Mouse (Mus musculus) stomach, embryonic 15.5 days (tissue): Measurements from ENCODE around the gene Psg19. TPM values are rescaled to one million over a fixed set of nuclear protein-coding genes. Genes with fewer than 3 reads are reported as not detected.

Experiments used
- ATAC-seq: fragments of 200-750 bp; cut with Nextera tagmentation; 2 replicates; pipeline ENCODE4 v1.8.0; 2017; ENCODE audit warnings: low read depth, moderate number of reproducible peaks, moderate TSS enrichment; ENCODE audit not compliant: insufficient read depth, low FRiP score
- H3K27ac ChIP-seq: fragments of 300-500 bp; sonication (generic); 2 replicates; pipeline ENCODE4 v1.5.1; 2015; ENCODE audit warnings: mild to moderate bottlenecking, inconsistent platforms
- H3K27me3 ChIP-seq: fragments of 300-500 bp; sonication (generic); replicated peaks from 2 replicates; pipeline ENCODE4 v1.6.1; 2015; ENCODE audit warnings: inconsistent platforms
- H3K36me3 ChIP-seq: fragments of 300-500 bp; sonication (generic); 2 replicates; pipeline ENCODE4 v1.6.1; 2015; ENCODE audit warnings: inconsistent platforms
- H3K4me1 ChIP-seq: fragments of 300-500 bp; sonication (generic); 2 replicates; pipeline ENCODE4 v1.6.1; 2015; ENCODE audit warnings: inconsistent platforms
- H3K4me2 ChIP-seq: fragments of 300-500 bp; sonication (generic); 2 replicates; pipeline ENCODE4 v1.6.1; 2015; ENCODE audit warnings: mild to moderate bottlenecking, inconsistent platforms
- H3K4me3 ChIP-seq: fragments of 300-500 bp; sonication (generic); replicated peaks from 2 replicates; pipeline ENCODE4 v1.5.1; 2015; ENCODE audit warnings: inconsistent platforms
- H3K9ac ChIP-seq: fragments of 300-500 bp; sonication (generic); 2 replicates; pipeline ENCODE4 v1.6.1; 2015; ENCODE audit warnings: inconsistent platforms
- H3K9me3 ChIP-seq: fragments of 300-500 bp; sonication (generic); 2 replicates; pipeline ENCODE4 v1.6.1; 2016; ENCODE audit warnings: inconsistent platforms
- WGBS: fragments of 180-500 bp; shearing (Covaris S2); methylation state at CpG from one replicate; pipeline ENCODE4 v1.1.7; 2015; 5-methylcytosine and 5-hydroxymethylcytosine counted together
- polyA plus RNA-seq: library from polyadenylated mRNA; unstranded; fragments of >200 nt; fragmentation: Nextera tagmentation; extraction: Ambion mirVana; gene quantifications from 2 replicates; pipeline ENCODE4 v1.2.1, GENCODE M21; 2015

Psg19 gene
- not detected in 2 replicates for polyA plus RNA-seq

GRCm38 (mm10) chr7:18798420-18798819 lies at the start of gene Psg19:
Gene Psg19 (minus strand): TSS chr7:18798520.
- Histone ChIP-seq H3K9me3 (no peaks in the 10 kb centered on the region), H3K4me1 (no peaks in the 10 kb centered on the region), H3K36me3 (no peaks in the 10 kb centered on the region), H3K4me2 (no peak within 1 kb of the TSS), H3K9ac (no peak within 1 kb of the TSS), H3K4me3 (no peak within 1 kb of the TSS), H3K27ac (no peak within 1 kb of the TSS), H3K27me3 (no peaks in the 10 kb centered on the region)
- ATAC-seq: no peak
- 83% methylated on average over 1 of the region's 1 CpGs for WGBS

DNA sequence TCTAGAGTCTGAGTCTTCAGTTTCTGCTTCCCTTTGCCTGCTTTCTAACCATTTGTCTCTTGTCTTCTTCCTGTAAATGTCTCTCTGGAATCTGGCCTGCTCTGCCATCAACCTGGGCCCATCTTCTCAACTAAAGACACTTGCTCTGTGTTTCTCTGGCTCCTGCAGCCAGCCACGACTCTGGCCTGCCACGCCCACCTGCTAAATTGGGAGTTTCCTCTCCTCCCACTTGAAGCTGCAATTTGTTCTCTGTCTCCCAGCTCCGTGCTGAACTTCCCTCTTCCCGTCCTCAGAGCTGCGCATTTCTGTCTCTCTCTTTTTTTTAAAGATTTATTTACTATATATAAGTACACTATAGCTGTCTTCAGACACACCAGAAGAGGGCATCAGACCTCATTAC lies 46.5 kb upstream of the Psg19 start:
- Histone ChIP-seq H3K4me2 (no peak overlapping the region), H3K27me3 (no peaks in the 10 kb centered on the region), H3K27ac (no peak overlapping the region), H3K4me1 (peaks cover 9% of the 10 kb centered on the region; the same call in 1 of the 2 replicates), H3K9ac (no peak overlapping the region), H3K4me3 (no peak overlapping the region), H3K9me3 (no peaks in the 10 kb centered on the region), H3K36me3 (no peaks in the 10 kb centered on the region)
- whole genome bisulfite sequencing: 37% methylated on average over 5 of the region's 5 CpGs
- no peak for ATAC-seq

DNA sequence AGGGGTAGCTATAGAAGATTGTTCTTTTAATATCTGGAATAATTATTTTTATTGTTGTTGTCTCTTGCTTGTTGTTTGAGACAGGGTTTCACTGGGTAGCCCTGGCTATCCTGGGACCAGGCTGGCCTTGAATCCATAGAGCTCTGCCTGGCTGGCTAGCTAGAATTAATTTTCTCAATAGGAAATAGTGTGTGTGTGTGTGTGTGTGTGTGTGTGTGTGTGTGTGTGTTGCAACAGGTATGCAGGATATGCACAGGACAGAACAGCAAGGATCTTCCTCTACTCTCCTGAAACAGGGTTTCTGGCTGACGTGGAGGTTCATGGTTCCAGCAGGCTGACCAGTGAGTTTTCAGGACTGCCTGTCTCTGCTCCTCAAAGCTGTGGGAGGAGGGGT lies 42.9 kb upstream of the Psg19 start:
- Histone ChIP-seq H3K36me3 (no peaks in the 10 kb centered on the region), H3K9ac (no peak overlapping the region), H3K9me3 (no peaks in the 10 kb centered on the region), H3K4me1 (peaks cover 9% of the 10 kb centered on the region; the same call in 1 of the 2 replicates), H3K27ac (peak overlapping the region; percentile 84), H3K4me3 (peak overlapping the region; percentile 34), H3K27me3 (no peaks in the 10 kb centered on the region), H3K4me2 (peak overlapping the region; percentile 56)
- ATAC-seq: no peak
- WGBS: 71% methylated on average over 1 of the region's 1 CpGs

DNA sequence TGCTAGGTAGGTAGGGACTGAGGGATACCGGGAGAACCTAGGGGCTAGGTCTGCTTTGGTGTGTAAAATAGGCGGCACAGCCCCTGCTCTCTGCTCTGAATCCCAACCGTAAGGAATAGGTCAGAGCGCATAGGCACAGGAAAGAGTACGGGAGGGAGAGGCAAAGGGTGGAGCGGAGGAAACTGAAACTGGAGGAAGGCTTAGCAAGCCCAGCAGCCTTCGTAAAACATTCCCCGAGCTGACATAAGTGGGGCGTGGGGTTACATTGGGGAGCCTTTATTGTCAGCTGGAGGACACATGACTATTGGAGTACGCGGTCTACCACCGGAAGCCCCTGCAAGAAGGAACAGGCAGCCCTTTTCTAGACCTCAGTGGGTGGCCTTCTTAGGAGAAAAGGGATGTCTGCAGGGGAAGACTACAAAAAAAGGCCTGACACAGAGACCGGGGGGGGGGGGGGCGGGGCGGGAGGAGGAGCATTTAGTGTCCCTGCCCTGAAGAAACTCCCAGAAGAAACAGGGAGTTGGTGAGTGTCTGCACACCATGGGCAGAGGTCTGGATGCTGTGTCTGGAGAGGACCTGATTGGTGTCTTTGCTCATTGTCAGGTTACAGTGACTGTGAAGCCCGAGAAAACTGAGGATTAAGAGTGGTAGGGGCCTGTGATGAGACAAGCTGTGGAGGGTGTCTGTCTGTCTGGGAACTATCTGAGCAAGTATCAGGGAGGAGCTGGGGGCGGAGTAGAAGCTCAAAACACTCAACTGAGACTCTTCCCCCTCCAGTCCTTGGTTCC lies 42.3 kb upstream of the Psg19 start:
- Histone ChIP-seq H3K4me2 (peak overlapping the region; percentile 56), H3K9ac (peak overlapping the region; percentile 35; the same call in 1 of the 2 replicates), H3K27ac (peak overlapping the region; percentile 95), H3K4me3 (peak overlapping the region; percentile 44), H3K9me3 (no peaks in the 10 kb centered on the region), H3K27me3 (no peaks in the 10 kb centered on the region), H3K4me1 (peaks cover 9% of the 10 kb centered on the region; the same call in 1 of the 2 replicates), H3K36me3 (no peaks in the 10 kb centered on the region)
- WGBS: 4% methylated on average over 16 of the region's 17 CpGs
- ATAC-seq: peak; percentile 87

GRCm38 (mm10) chr7:18839865-18840264 lies 41.5 kb upstream of the Psg19 start, which contains the start of gene Mill2:
Gene Mill2 (plus strand): TSS chr7:18839966.
- H3K4me1 ChIP-seq: peaks cover 9% of the 10 kb centered on the region; the same call in 1 of the 2 replicates
- H3K4me2 ChIP-seq: peak within 1 kb of the TSS; percentile 56
- H3K9ac ChIP-seq: peak within 1 kb of the TSS; percentile 35; the same call in 1 of the 2 replicates
- H3K27me3 ChIP-seq: no peaks in the 10 kb centered on the region
- H3K4me3 ChIP-seq: peak within 1 kb of the TSS; percentile 44
- WGBS: 8% methylated on average over 3 of the region's 3 CpGs
- no peaks in the 10 kb centered on the region for H3K36me3 ChIP-seq
- no peaks in the 10 kb centered on the region for H3K9me3 ChIP-seq
- ATAC-seq: peak; percentile 41; the same call in 1 of the 2 replicates
- peak within 1 kb of the TSS; percentile 95 for H3K27ac ChIP-seq

GRCm38 (mm10) chr7:18832298-18832697 lies 34.0 kb upstream of the Psg19 start:
- Histone ChIP-seq H3K4me3 (no peak overlapping the region), H3K27me3 (no peaks in the 10 kb centered on the region), H3K36me3 (no peaks in the 10 kb centered on the region), H3K4me2 (no peak overlapping the region), H3K9ac (no peak overlapping the region), H3K4me1 (peaks cover 4% of the 10 kb centered on the region; the same call in 1 of the 2 replicates), H3K27ac (no peak overlapping the region), H3K9me3 (no peaks in the 10 kb centered on the region)
- no peak for ATAC-seq
- WGBS: 43% methylated on average over 13 of the region's 13 CpGs

- no peak overlapping the region for H3K4me3 ChIP-seq
- no peaks in the 10 kb centered on the region for H3K27me3 ChIP-seq
- H3K9ac ChIP-seq: no peak overlapping the region
- WGBS: 73% methylated on average over 7 of the region's 7 CpGs
- peaks cover 4% of the 10 kb centered on the region; the same call in 1 of the 2 replicates for H3K4me1 ChIP-seq
- H3K36me3 ChIP-seq: no peaks in the 10 kb centered on the region
- H3K4me2 ChIP-seq: no peak overlapping the region
- ATAC-seq: no peak
- H3K9me3 ChIP-seq: no peaks in the 10 kb centered on the region
- no peak overlapping the region for H3K27ac ChIP-seq
These were observed 31.2 kb upstream of the Psg19 start for GRCm38 (mm10) chr7:18829545-18829944.

GRCm38 (mm10) chr7:18828592-18828991 lies 30.3 kb upstream of the Psg19 start:
- no peak for ATAC-seq
- no peaks in the 10 kb centered on the region for H3K27me3 ChIP-seq
- no peak overlapping the region for H3K4me2 ChIP-seq
- no peak overlapping the region for H3K4me3 ChIP-seq
- H3K9me3 ChIP-seq: no peaks in the 10 kb centered on the region
- H3K27ac ChIP-seq: no peak overlapping the region
- peaks cover 4% of the 10 kb centered on the region; the same call in 1 of the 2 replicates for H3K4me1 ChIP-seq
- WGBS: 62% methylated on average over 9 of the region's 9 CpGs
- no peak overlapping the region for H3K9ac ChIP-seq
- H3K36me3 ChIP-seq: no peaks in the 10 kb centered on the region

DNA sequence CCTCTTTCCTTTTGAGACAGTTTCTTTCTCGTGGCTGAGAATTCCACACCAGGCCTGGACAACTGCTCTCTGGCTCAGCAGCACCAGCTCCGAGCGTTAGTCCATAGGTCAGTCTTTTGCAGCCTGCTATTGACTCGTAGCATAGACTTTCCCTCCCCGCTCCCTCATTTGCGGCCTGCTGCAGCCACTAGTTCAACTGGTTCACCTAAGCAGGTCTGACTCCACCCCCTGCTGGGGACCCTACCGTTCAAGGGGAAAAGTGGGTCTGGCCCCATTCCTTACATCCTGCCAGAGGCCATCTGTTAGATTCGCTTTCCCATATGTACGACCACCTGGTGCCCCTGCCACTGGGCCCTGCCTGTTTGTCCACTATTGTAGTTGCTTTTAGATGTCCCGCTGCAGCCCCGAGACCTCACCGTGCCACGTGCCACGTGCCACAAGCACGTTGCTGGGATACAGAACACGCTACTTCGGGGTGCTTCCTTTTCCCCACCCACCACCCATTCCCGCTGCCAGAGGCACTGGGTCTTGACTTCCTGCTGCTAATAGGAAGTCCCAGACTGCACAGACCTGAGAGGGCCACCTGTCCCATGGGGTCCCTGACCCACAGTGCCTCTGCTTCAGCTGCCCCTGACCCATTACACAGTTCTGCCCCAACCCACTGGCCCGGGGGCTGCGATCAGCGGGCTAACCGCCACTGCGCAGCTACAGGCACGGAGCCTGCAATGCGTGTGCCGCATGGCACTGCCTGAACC lies 29.6 kb upstream of the Psg19 start:
- peaks cover 4% of the 10 kb centered on the region; the same call in 1 of the 2 replicates for H3K4me1 ChIP-seq
- H3K36me3 ChIP-seq: no peaks in the 10 kb centered on the region
- H3K9ac ChIP-seq: no peak overlapping the region
- H3K27ac ChIP-seq: no peak overlapping the region
- WGBS: 57% methylated on average over 26 of the region's 26 CpGs
- H3K9me3 ChIP-seq: no peaks in the 10 kb centered on the region
- peak; percentile 42; the same call in 1 of the 2 replicates for ATAC-seq
- H3K4me3 ChIP-seq: no peak overlapping the region
- 0 out of 2 replicates have a peak overlapping the region, but pooled peaks have one; percentile 10 for H3K4me2 ChIP-seq
- H3K27me3 ChIP-seq: no peaks in the 10 kb centered on the region

DNA sequence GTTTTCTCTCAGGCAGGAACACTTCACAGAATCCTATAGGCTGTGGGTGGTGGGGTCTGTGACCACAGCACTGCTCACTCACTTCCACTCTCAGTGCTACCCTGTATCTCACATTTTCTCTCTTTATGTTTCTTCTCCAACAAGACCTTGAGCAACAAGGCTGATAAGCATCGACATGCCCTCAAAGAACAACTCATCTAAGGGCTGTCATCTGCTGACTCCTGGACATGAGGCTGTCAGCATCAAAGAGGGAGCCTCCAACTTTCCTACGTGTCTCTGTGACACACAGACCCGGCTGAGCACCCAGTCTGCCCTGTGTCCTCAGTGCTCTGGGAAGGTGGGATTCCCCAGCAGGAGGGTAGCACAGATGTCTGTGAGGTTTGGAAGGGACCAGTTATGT lies 23.2 kb upstream of the Psg19 start, which contains the start of gene Psg17:
Gene Psg17 (minus strand): TSS at position 101 of the 400 bp plus-strand sequence.
- no peak within 1 kb of the TSS for H3K27ac ChIP-seq
- 59% methylated on average over 3 of the region's 3 CpGs for WGBS
- no peak for ATAC-seq
- no peaks in the 10 kb centered on the region for H3K9me3 ChIP-seq
- H3K36me3 ChIP-seq: no peaks in the 10 kb centered on the region
- H3K4me2 ChIP-seq: no peak within 1 kb of the TSS
- H3K9ac ChIP-seq: no peak within 1 kb of the TSS
- no peaks in the 10 kb centered on the region for H3K27me3 ChIP-seq
- no peak within 1 kb of the TSS for H3K4me3 ChIP-seq
- H3K4me1 ChIP-seq: no peaks in the 10 kb centered on the region

GRCm38 (mm10) chr7:18818301-18818700 lies 20.0 kb upstream of the Psg19 start:
- WGBS: 76% methylated on average over 9 of the region's 9 CpGs
- no peak for ATAC-seq
- Histone ChIP-seq H3K4me1 (no peaks in the 10 kb centered on the region), H3K27ac (no peak overlapping the region), H3K9me3 (no peaks in the 10 kb centered on the region), H3K27me3 (no peaks in the 10 kb centered on the region), H3K4me2 (no peak overlapping the region), H3K9ac (no peak overlapping the region), H3K4me3 (no peak overlapping the region), H3K36me3 (no peaks in the 10 kb centered on the region)

- Histone ChIP-seq H3K27me3 (no peaks in the 10 kb centered on the region), H3K4me1 (no peaks in the 10 kb centered on the region), H3K9ac (no peak overlapping the region), H3K27ac (no peak overlapping the region), H3K9me3 (no peaks in the 10 kb centered on the region), H3K36me3 (no peaks in the 10 kb centered on the region), H3K4me3 (no peak overlapping the region), H3K4me2 (no peak overlapping the region)
- ATAC-seq: no peak
These were observed 5.2 kb upstream of the Psg19 start for GRCm38 (mm10) chr7:18803526-18803925.
